In the genomic region with DNA sequence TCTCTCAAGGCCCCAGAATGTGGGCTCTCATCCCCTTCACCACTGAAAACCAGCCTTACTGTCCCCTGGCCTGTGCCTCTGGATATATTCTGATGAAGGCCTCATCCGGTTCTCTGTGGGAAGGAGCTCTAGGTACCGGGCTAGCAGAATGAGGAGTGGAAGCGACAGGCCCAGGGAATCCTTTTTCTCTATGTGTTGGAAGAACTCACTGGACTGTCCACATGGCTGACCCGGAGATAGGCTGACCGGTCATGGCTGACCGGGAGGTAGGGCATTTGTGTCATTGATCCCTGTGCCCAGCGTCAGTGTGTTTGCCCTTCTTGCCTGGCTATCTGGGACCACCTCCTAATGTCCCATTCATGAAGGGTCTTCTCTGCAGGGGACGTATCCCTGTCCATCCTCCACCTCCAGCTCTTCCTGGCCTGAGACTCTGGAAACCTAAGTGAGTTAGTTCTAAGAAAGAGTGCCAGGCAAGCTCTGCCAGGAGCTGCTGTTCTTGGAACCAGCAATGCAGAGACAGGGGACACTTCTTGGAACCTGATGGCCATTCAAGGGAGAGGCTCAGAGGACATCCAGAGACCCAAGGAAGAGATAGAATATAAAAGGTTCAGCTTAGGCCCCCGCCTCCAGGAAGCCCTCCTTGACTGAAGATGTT, we compare ENCODE assay signal across 10 mouse cellular contexts. TPM values are rescaled to one million over a fixed set of nuclear protein-coding genes. Genes with fewer than 3 reads are reported as not detected.
DNase-seq lines count a peak whose midpoint lies in the region; ATAC-seq and TF ChIP-seq lines count a peak whose summit lies in the region.
"Had no signal": no experiment of that assay in that cellular context is flagged by ENCODE, and none has a peak within 500 bp of the region (broad histone marks: within the 10 kb centered on the region; RNA-seq: fewer than 3 reads in every experiment).

No protein-coding gene starts in this region.

- intact Hi-C loops in heart, postnatal 25 days (cut with DNase I) = no loop called here

- no peak for ATAC-seq in heart, postnatal 0 days (ENCODE audit: insufficient read depth, low read depth)
- ATAC-seq: forebrain, embryonic 15.5 days had no signal

- H3K4me2 ChIP-seq in heart, postnatal 0 days (ENCODE audit: low read depth, low read length) = no peak overlapping the region
- H3K4me2 ChIP-seq: forebrain, embryonic 15.5 days had no signal

- DNase-seq in adrenal gland, adult 2 months = peak; percentile 44
- no peak for DNase-seq in adrenal gland, postnatal 25 days
- no peak for DNase-seq in heart, postnatal 0 days (ENCODE audit: low spot score)
- DNase-seq in heart, postnatal 25 days (ENCODE audit: low spot score) = no peak
- no peak for DNase-seq in MEL (ENCODE audit: low read depth, low spot score)
- peak; percentile 21 to 62 for DNase-seq in kidney, postnatal 25 days
- no peak for DNase-seq in ovary, postnatal 10 days (ENCODE audit: low spot score)
- DNase-seq in right cerebral cortex, adult 18-20 months = no peak
- DNase-seq: cerebellum, postnatal 36 days had no signal

- H3K9me3 ChIP-seq in heart, postnatal 0 days (replicated peaks; ENCODE audit: control insufficient read depth, low read length) = no peaks in the 10 kb centered on the region
- no peaks in the 10 kb centered on the region for H3K9me3 ChIP-seq in MEL (replicated peaks; ENCODE audit: insufficient read depth, low read length)
- H3K9me3 ChIP-seq: forebrain, embryonic 15.5 days had no signal

- no peak overlapping the region for H3K9ac ChIP-seq in heart, postnatal 0 days (replicated peaks; ENCODE audit: low read depth, low read length)
- peak overlapping the region; percentile 63 for H3K9ac ChIP-seq in MEL (ENCODE audit: control insufficient read depth, low read depth, low read length, poor library complexity, severe bottlenecking)
- H3K9ac ChIP-seq: forebrain, embryonic 15.5 days had no signal

- peaks cover 59% of the 10 kb centered on the region for H3K4me1 ChIP-seq in heart, postnatal 0 days (ENCODE audit: control insufficient read depth, insufficient read depth)
- H3K4me1 ChIP-seq in MEL (ENCODE audit: control insufficient read depth in 1 of 2, insufficient read depth in 2 of 2, low read length in 2 of 2) = peaks cover 16 to 57% of the 10 kb centered on the region in 2 experiments
- H3K4me1 ChIP-seq: forebrain, embryonic 15.5 days had no signal

- H3K79me2 ChIP-seq in MEL (ENCODE audit: control insufficient read depth, insufficient read depth, low read length, poor library complexity) = no peaks in the 10 kb centered on the region

- no peak overlapping the region for H3K4me3 ChIP-seq in heart, postnatal 0 days (ENCODE audit: low read depth, low read length)
- peak overlapping the region; percentile 7 to 14; a peak in 1 of 4 replicates for H3K4me3 ChIP-seq in MEL (ENCODE audit: control insufficient read depth in 1 of 2, insufficient read depth in 1 of 2, low read depth in 2 of 2, low read length in 2 of 2)
- H3K4me3 ChIP-seq: forebrain, embryonic 15.5 days had no signal

- no peak for TF ChIP-seq RAD21 in MEL (IDR thresholded peaks at IDR 0.05; ENCODE audit: low read depth, low read length)

- no peak for TF ChIP-seq CTCF in heart, postnatal 0 days (IDR thresholded peaks at IDR 0.05; ENCODE audit: low read depth)
- TF ChIP-seq CTCF in MEL (IDR thresholded peaks at IDR 0.05 in 2 of 3, conservative IDR thresholded peaks at IDR 0.05 in 1 of 3; ENCODE audit: control insufficient read depth in 1 of 3, insufficient read depth in 1 of 3, low read depth in 2 of 3, low read length in 3 of 3, poor library complexity in 1 of 3, severe bottlenecking in 1 of 3) = no peak

- TF ChIP-seq POLR2A in MEL (IDR thresholded peaks at IDR 0.05; ENCODE audit: control insufficient read depth in 1 of 2, insufficient read depth in 1 of 2, low read depth in 1 of 2, low read length in 2 of 2, poor library complexity in 1 of 2) = no peak

- no peaks in the 10 kb centered on the region for H3K27me3 ChIP-seq in heart, postnatal 0 days (ENCODE audit: control insufficient read depth, insufficient read depth, low read length)
- no peaks in the 10 kb centered on the region for H3K27me3 ChIP-seq in MEL (ENCODE audit: control insufficient read depth in 1 of 2, insufficient read depth in 2 of 2, low read length in 2 of 2)
- H3K27me3 ChIP-seq: forebrain, embryonic 15.5 days had no signal

- no peaks in the 10 kb centered on the region for H3K36me3 ChIP-seq in heart, postnatal 0 days (replicated peaks; ENCODE audit: control insufficient read depth, insufficient read depth, low read length)
- H3K36me3 ChIP-seq in MEL (ENCODE audit: control insufficient read depth in 1 of 2, insufficient read depth in 2 of 2, low read length in 2 of 2) = peaks cover 0 to 32% of the 10 kb centered on the region in 2 experiments; a peak in 2 of 4 replicates
- H3K36me3 ChIP-seq: forebrain, embryonic 15.5 days had no signal

- WGBS in heart, postnatal 0 days = 75% methylated on average over 9 of the region's 9 CpGs

- TF ChIP-seq EP300 in heart, postnatal 0 days (IDR thresholded peaks at IDR 0.05; ENCODE audit: low read depth) = no peak
- TF ChIP-seq EP300 in MEL (IDR thresholded peaks at IDR 0.05; ENCODE audit: low read depth in 1 of 2, low read length in 2 of 2) = no peak

- H3K27ac ChIP-seq in heart, postnatal 0 days (ENCODE audit: low read depth) = peak overlapping the region; percentile 95
- H3K27ac ChIP-seq in MEL (ENCODE audit: control insufficient read depth, low read depth, low read length) = peak overlapping the region; percentile 71
- H3K27ac ChIP-seq: forebrain, embryonic 15.5 days had no signal

TF ChIP-seq in MEL, 35 proteins besides CTCF, POLR2A, EP300 and RAD21:
- no peak for TF ChIP-seq MYC (IDR thresholded peaks at IDR 0.05; ENCODE audit: low read depth, low read length)
- TF ChIP-seq JUND (IDR thresholded peaks at IDR 0.05; ENCODE audit: low read depth, low read length) = no peak
- TF ChIP-seq E2F4 (IDR thresholded peaks at IDR 0.05; ENCODE audit: borderline replicate concordance, low read depth, low read length) = no peak
- no peak for TF ChIP-seq MAZ (IDR thresholded peaks at IDR 0.05; ENCODE audit: low read depth, low read length)
- TF ChIP-seq USF1 (IDR thresholded peaks at IDR 0.05; ENCODE audit: low read depth, low read length) = no peak
- no peak for TF ChIP-seq GABPA (IDR thresholded peaks at IDR 0.05; ENCODE audit: low read depth, low read length)
- TF ChIP-seq CHD2 (IDR thresholded peaks at IDR 0.05; ENCODE audit: low read length) = no peak
- TF ChIP-seq CHD1 (IDR thresholded peaks at IDR 0.05; ENCODE audit: low read depth, low read length) = no peak
- no peak for TF ChIP-seq ETS1 (IDR thresholded peaks at IDR 0.05; ENCODE audit: low read depth, low read length)
- no peak for TF ChIP-seq MAFK (IDR thresholded peaks at IDR 0.05; ENCODE audit: borderline replicate concordance, low read depth, low read length)
- no peak for TF ChIP-seq NELFE (IDR thresholded peaks at IDR 0.05; ENCODE audit: low read depth, low read length)
- TF ChIP-seq TAL1 (IDR thresholded peaks at IDR 0.05; ENCODE audit: low read length) = no peak

RNA-seq across cellular contexts. Expression of a gene that starts 12.6 kb away (rescaled TPM):
- 10 to 100 TPM; 13.9 to 18.6 TPM for total RNA-seq in adrenal gland, adult 2 months (2021)
- polyA plus RNA-seq in adrenal gland, adult 2 months (2012; rRNA removed) = 33.3 and 34.8 TPM in 2 replicates
- total RNA-seq in adrenal gland, postnatal 25 days (2021) = 8.1 and 14.9 TPM in 2 replicates
- 44.8 and 62.6 TPM in 2 replicates for total RNA-seq in heart, postnatal 0 days (2014; rRNA removed; ENCODE audit: low replicate concordance)
- polyA plus RNA-seq in heart, postnatal 0 days (2015; fragmentation: Nextera tagmentation; extraction: Ambion mirVana) = 136 and 149 TPM in 2 replicates
- 100 to 1,000 TPM; 122 to 198 TPM for total RNA-seq in heart, postnatal 25 days (2021)
- 5.1 and 10.0 TPM in 2 replicates for total RNA-seq in MEL (2012; rRNA removed)
- polyA plus RNA-seq in MEL (2012; ENCODE audit: insufficient read depth in 1 of 2, insufficient read length in 2 of 2, low read depth in 1 of 2, low replicate concordance in 2 of 2, missing spikeins in 1 of 2) = 10 to 100 TPM in 1 of 2 experiments, not detected in 1; 24.5 TPM

RNA-seq across cellular contexts. Expression of a gene that starts 18.8 kb away (rescaled TPM):
- total RNA-seq in adrenal gland, adult 2 months (2021) = 10 to 100 TPM; 27.9 to 69.9 TPM
- polyA plus RNA-seq in adrenal gland, adult 2 months (2012; rRNA removed) = 30.9 and 41.7 TPM in 2 replicates
- total RNA-seq in adrenal gland, postnatal 25 days (2021) = 56.8 and 57.8 TPM in 2 replicates
- total RNA-seq in heart, postnatal 0 days (2014; rRNA removed; ENCODE audit: low replicate concordance) = 14.8 and 24.0 TPM in 2 replicates
- polyA plus RNA-seq in heart, postnatal 0 days (2015; fragmentation: Nextera tagmentation; extraction: Ambion mirVana) = 13.0 and 15.1 TPM in 2 replicates
- 10 to 100 TPM; 28.3 to 30.9 TPM for total RNA-seq in heart, postnatal 25 days (2021)
- total RNA-seq in MEL (2012; rRNA removed) = 36.0 and 49.9 TPM in 2 replicates
- 10 to 100 TPM in 1 of 2 experiments, not detected in 1; 42.3 TPM for polyA plus RNA-seq in MEL (2012; ENCODE audit: insufficient read depth in 1 of 2, insufficient read length in 2 of 2, low read depth in 1 of 2, low replicate concordance in 2 of 2, missing spikeins in 1 of 2)

RNA-seq across cellular contexts. Expression of a gene that starts 29.7 kb away (rescaled TPM):
- 10 to 100 TPM; 17.5 to 17.7 TPM for total RNA-seq in adrenal gland, adult 2 months (2021)
- polyA plus RNA-seq in adrenal gland, adult 2 months (2012; rRNA removed) = 23.5 and 25.5 TPM in 2 replicates
- total RNA-seq in adrenal gland, postnatal 25 days (2021) = 21.9 and 23.0 TPM in 2 replicates
- total RNA-seq in heart, postnatal 0 days (2014; rRNA removed; ENCODE audit: low replicate concordance) = 4.8 and 28.7 TPM in 2 replicates
- polyA plus RNA-seq in heart, postnatal 0 days (2015; fragmentation: Nextera tagmentation; extraction: Ambion mirVana) = 12.3 and 15.3 TPM in 2 replicates
- 10 to 100 TPM; 23.0 to 26.9 TPM for total RNA-seq in heart, postnatal 25 days (2021)
- total RNA-seq in MEL (2012; rRNA removed) = 7.5 TPM in 2 replicates
- 10 to 100 TPM in 1 of 2 experiments, not detected in 1; 11.8 TPM for polyA plus RNA-seq in MEL (2012; ENCODE audit: insufficient read depth in 1 of 2, insufficient read length in 2 of 2, low read depth in 1 of 2, low replicate concordance in 2 of 2, missing spikeins in 1 of 2)

RNA-seq across cellular contexts. Expression of a gene that starts 31.9 kb away (rescaled TPM):
- total RNA-seq in adrenal gland, adult 2 months (2021) = 1 to 10 TPM in 1 of 2 experiments, under 1 TPM in 1; 0.69 to 1.9 TPM
- polyA plus RNA-seq in adrenal gland, adult 2 months (2012; rRNA removed) = 1.3 and 1.4 TPM in 2 replicates
- total RNA-seq in adrenal gland, postnatal 25 days (2021) = 1.4 and 1.5 TPM in 2 replicates
- total RNA-seq in heart, postnatal 0 days (2014; rRNA removed; ENCODE audit: low replicate concordance) = 1.1 and 11.0 TPM in 2 replicates
- polyA plus RNA-seq in heart, postnatal 0 days (2015; fragmentation: Nextera tagmentation; extraction: Ambion mirVana) = 3.1 and 3.3 TPM in 2 replicates
- total RNA-seq in heart, postnatal 25 days (2021) = 1 to 10 TPM; 4.8 to 5.9 TPM
- total RNA-seq in MEL (2012; rRNA removed) = 0.35 and 0.36 TPM in 2 replicates
- polyA plus RNA-seq in MEL (2012; ENCODE audit: insufficient read depth in 1 of 2, insufficient read length in 2 of 2, low read depth in 1 of 2, low replicate concordance in 2 of 2, missing spikeins in 1 of 2) = under 1 TPM in 1 of 2 experiments, not detected in 1; 0.35 TPM

Comparison
In these comparisons a context has a peak if more than half of its experiments do, and no peak if none do; other contexts are left out.
1. DNase-seq: peak in adrenal gland, adult 2 months (single experiment) and kidney, postnatal 25 days (2 of 2); none in adrenal gland, postnatal 25 days (single experiment), heart, postnatal 0 days (single experiment), heart, postnatal 25 days (single experiment), MEL (single experiment), ovary, postnatal 10 days (single experiment) and right cerebral cortex, adult 18-20 months (single experiment).